Mouse (Mus musculus) right cerebral cortex, postnatal 4 days (tissue): ENCODE results near the gene Naip5.
"Not testable (repeated sequence)": the region's sequence is repeated elsewhere in the genome, so short reads cannot be mapped to it uniquely, and the experiment has no call there.

Source experiments
- DNase-seq: peaks from one replicate; pipeline ENCODE4 v3.0.0-alpha.2; 2022

Naip5 gene

GRCm38 (mm10) chr13:100246223-100246622 lies at the start of gene Naip5:
Naip5 (minus strand) TSS chr13:100246323.
- DNase-seq, result not testable (repeated sequence)

DNA sequence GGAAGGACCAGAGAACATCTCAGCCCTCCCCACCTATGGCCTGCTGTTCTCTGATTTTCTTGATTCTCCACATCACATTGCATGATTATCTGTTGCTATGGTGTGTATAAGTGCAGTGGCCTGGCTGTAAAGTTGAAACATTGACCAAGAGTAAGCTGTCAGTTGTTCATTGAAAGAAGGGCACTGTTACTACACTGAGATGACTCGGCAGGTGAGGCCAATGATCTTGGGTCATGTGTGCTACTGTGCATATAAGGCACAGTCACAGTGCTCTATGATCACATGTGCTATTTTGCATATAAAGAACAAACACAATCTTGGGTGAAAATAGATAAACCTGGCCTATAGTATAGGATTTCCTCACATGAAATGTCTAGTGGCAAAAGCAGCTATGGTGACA lies 38.5 kb upstream of the Naip5 start:
- DNase-seq, result no peak

- not testable (repeated sequence) for DNase-seq
Measured at GRCm38 (mm10) chr13:100271474-100272132, 25.5 kb upstream of the Naip5 start.

DNA sequence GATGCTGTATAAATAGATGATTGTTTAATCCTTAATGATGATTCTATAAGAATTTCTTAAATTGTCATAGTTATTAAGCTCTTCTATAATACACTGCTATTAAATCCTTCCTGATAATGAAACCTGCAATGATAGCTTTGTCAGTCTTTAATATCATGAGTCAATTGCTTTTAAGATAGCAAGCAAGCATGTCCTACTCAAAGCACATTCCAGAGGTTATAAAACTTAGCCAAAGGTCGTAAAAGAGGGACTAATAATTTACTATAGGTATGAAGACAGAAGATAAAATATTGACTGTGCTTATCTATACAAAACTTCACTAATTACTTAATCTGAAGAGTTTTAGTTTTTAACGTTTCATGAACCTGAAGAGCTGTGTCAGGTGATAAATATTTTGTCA lies 10.9 kb upstream of the Naip5 start:
- DNase-seq, result not testable (repeated sequence)

GRCm38 (mm10) chr13:100255925-100256324 lies 9.8 kb upstream of the Naip5 start:
- not testable (repeated sequence) for DNase-seq

- DNase-seq, result not testable (repeated sequence)
Measured at GRCm38 (mm10) chr13:100251897-100252296, 5.8 kb upstream of the Naip5 start.

- DNase-seq, result not testable (repeated sequence)
Measured at GRCm38 (mm10) chr13:100246896-100247519, 885 bp upstream of the Naip5 start.

GRCm38 (mm10) chr13:100243702-100244101 lies 2.4 kb downstream of the Naip5 start:
- DNase-seq, result no peak

DNA sequence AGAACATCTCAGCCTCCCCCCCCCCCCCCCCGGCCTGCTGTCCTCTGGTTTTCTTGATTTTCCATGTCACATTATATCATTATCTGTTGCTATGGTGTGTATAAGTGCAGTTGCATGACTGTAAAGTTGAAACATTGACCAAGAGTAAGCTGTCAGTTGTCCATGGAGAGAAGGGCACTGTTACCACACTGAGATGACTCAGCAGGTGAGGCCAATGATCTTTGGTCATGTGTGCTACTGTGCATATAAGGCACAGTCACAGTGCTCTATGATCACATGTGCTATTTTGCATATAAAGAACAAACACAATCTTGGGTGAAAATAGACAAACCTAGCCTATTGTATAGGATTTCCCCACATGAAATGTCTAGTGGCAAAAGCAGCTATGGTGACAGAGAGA lies 32.4 kb downstream of the Naip5 start:
- not testable (repeated sequence) for DNase-seq

DNA sequence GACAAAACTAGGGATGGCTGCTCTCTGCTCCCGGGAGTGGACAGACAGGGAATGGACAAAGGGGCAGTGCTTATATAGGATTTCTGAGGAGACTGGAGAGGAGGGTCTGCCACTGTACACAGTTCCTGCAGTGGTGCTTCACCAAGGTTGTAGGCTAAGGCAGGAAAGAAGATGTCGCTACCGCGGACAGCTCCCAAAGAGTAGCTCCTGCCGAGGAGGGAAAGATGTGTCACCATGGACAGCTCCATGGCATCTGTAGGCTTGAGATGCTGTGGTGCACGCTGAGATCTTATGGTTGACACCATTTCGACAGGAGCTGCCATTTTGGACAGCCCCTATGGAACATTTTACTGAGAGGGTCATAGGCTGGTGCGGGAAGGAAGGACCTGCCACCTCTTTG lies 35.6 kb downstream of the Naip5 start:
- DNase-seq, result no peak

DNA sequence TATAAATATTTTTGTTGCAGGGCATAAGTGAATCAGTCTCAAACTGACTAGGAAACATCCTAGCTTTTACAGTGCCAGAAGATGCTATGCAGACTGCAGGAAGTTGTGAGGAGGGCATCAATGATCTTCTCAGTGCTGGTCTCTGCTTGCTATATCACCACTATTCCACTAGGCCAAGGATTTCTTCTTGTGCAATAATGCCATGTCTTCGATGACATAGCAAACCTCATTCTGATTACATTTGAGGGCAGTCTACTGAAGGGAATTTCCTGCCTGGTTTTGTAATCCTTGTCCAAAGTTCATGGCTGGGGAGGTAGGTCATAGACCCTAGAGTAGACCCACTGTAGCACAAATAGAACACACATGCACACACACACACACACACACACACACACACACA lies 42.8 kb downstream of the Naip5 start:
- DNase-seq, result no peak

DNA sequence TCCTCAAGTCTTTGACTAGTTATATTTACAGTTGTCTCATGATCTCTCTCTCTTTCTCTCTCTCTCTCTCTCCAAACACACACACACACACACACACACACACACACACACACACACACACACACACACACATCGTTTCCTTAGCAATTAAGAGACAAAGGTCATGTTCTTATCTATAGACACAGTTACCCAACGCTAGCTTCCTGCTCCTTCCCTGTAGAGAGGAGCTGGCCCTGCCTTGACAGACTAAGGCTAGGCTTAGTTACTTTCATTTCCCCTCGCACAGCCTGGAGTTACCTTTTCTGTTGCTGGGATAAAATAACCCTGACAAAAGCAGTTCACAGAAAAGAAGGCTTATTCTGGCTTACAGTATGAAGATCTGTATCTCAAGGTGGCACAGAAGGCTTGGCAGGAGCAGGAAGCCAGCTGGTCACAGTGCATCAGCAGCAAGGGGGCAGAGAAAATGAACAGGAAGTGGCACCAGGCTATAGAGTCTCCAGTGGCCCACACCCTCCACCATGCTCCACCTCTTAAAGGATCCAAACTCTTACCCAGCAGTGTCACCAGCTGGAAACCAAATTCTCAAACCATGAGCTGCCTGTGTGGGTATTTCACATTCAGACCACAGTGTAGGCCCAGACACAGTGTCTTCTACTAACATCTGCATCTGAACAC lies 44.3 kb downstream of the Naip5 start, which contains the start of gene Naip2:
Naip2 (minus strand) TSS at position 434 of the 675 bp plus-strand sequence.
- DNase-seq, result not testable (repeated sequence)

- DNase-seq, result no peak
Measured at GRCm38 (mm10) chr13:100200778-100201177, 45.3 kb downstream of the Naip5 start.

- DNase-seq, result no peak
Measured at GRCm38 (mm10) chr13:100195421-100195820, 50.7 kb downstream of the Naip5 start.

GRCm38 (mm10) chr13:100183111-100183510 lies 63.0 kb downstream of the Naip5 start:
- DNase-seq, result not testable (repeated sequence)

DNA sequence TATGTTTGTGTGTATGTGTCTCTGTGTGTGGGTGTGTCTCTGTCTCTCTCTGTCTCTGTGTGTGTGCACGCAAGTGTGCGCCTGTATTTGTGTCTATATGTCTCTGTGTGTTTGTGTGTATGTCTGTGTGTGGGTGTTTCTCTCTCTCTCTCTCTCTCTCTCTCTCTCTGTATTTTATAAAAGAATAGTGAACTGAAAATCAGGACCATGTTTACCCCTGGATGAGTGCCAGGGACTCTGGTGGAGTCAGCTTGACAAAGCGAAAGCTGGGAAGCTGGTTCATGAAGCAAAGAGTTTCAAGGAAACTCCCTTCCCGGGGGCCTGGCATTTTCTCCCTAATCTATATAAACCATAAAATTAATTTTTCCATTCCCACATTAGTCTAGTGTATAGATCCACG lies 71.8 kb downstream of the Naip5 start:
- DNase-seq, result not testable (repeated sequence)

DNA sequence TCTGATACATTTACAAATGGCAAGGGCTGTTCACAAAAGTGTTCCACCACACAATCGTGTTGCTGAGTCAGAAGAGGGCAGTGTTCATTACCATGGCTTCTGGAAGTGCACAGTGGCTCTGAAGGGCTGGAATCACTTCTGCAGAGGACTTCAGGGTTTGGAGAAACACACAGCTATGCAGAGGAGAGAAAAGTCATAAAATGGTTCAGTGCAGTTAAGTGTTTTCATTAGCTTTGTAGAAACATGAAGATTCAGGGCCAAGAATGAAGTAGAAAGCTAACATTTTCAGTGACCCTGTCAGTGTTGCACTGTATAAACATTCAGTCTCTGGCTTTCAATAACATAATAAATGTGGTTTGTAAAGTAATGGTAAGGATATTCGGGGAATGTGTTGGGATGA lies 79.7 kb downstream of the Naip5 start:
- not testable (repeated sequence) for DNase-seq

GRCm38 (mm10) chr13:100162467-100162866 lies 83.7 kb downstream of the Naip5 start:
- not testable (repeated sequence) for DNase-seq
